Mouse (Mus musculus): ENCODE data around the gene Wdr31.

DNA sequence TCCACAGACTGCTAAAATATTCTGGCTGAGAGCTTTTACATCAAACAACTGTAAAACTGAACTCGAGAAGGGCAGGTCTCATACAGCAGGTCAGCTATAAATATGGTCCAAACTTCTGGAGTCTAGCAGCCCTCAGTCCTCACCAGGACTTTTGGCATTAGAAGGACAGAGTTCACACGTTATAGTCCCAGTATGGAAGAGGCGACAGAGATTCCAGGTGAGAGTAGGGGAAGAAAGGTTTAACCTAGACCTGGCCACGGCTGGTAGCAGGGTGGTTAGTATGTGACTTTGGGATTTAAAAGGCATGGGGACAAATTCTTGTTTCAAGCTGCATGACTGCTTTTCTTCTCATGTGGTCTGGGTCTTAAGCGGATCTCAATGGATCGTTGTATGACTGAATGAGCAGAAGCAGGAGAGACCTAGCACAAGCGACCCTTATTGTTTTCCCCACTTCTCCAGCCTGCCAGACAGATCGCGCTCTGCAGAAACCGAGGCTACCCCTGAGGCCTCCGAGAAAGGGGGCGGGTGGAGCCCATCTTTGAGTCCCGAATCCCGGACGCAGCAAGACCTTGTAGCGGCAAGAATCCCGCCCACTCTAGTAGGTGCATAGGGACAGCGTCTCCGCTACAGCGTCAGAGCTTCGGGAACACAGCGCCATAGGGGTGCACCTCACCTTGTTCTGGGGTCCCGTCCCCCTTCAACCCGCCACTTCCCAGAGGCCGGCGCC, 48.6 kb upstream of the Wdr31 start:
- TF ChIP-seq MAX (IDR thresholded peaks at IDR 0.05) (no peak), CTCF (IDR thresholded peaks at IDR 0.05; ENCODE audit: control insufficient read depth, insufficient read depth, insufficient read length) (no peak), USF1 (IDR thresholded peaks at IDR 0.05; ENCODE audit: low read depth) (no peak)
